Mouse (Mus musculus) erythroblast, embryonic 14.5 days (primary cell): ENCODE measurements around the gene Smg6.

Experiments
- GATA1 ChIP-seq: IDR thresholded peaks from 2 replicates; pipeline ENCODE4 v1.6.1; 2012; ENCODE audit warnings: low read length, inconsistent platforms, mixed read lengths
- TAL1 ChIP-seq: IDR thresholded peaks from 3 replicates; pipeline ENCODE4 v1.6.1; 2012; ENCODE audit warnings: low read length, inconsistent platforms, mixed read lengths

DNA sequence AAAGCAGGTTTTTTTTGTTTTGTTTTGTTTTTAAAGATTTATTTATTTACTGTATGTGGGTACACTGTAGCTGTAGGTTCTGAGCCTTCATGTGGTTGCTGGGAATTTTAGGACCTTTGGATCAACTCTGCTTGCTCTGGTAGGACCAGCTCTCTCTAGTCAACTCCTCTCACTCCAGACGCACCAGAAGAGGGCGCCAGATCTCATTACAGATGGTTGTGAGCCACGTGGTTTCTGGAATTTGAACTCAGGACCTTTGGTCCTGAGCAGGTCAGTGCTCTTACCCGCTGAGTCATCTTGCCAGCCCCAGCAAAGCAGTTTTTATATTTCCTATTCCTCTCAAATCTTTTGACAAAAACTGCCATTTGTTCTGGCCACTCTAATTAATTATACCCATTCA, 1.5 kb upstream of the Smg6 start:
- no peak for TF ChIP-seq GATA1
- no peak for TF ChIP-seq TAL1
